Mouse (Mus musculus) hindbrain, postnatal 0 days (tissue): ENCODE data around the gene Gtf2b. TPM values are rescaled to one million over a fixed set of nuclear protein-coding genes. Genes with fewer than 3 reads are reported as not detected.

Experiments
- ATAC-seq: fragments of 200-750 bp; cut with Nextera tagmentation; 2 replicates; pipeline ENCODE4 v1.8.0; 2017; ENCODE audit warnings: mild to moderate bottlenecking, moderate TSS enrichment, moderate library complexity
- DNase-seq: peaks from one replicate; pipeline ENCODE4 v3.0.0-alpha.2; 2015; ENCODE audit warnings: low spot score
- H3K27ac ChIP-seq: fragments of 300-500 bp; sonication (generic); 2 replicates; pipeline ENCODE4 v1.5.1; 2014; ENCODE audit warnings: mild to moderate bottlenecking
- H3K27me3 ChIP-seq: fragments of 300-500 bp; sonication (generic); 2 replicates; pipeline ENCODE4 v1.6.1; 2014; ENCODE audit warnings: low read length, mixed read lengths; ENCODE audit not compliant: insufficient read depth
- H3K36me3 ChIP-seq: fragments of 300-500 bp; sonication (generic); 2 replicates; pipeline ENCODE4 v1.6.1; 2014; ENCODE audit warnings: low read length, mixed read lengths; ENCODE audit not compliant: insufficient read depth
- H3K4me1 ChIP-seq: fragments of 300-500 bp; sonication (generic); 2 replicates; pipeline ENCODE4 v1.6.1; 2014; ENCODE audit warnings: antibody characterized with exemption, low read length, mixed read lengths; ENCODE audit not compliant: insufficient read depth
- H3K4me2 ChIP-seq: fragments of 300-500 bp; sonication (generic); 2 replicates; pipeline ENCODE4 v1.6.1; 2014; ENCODE audit warnings: low read depth, mild to moderate bottlenecking, low read length, moderate library complexity, mixed read lengths
- H3K4me3 ChIP-seq: fragments of 300-500 bp; sonication (generic); 2 replicates; pipeline ENCODE4 v1.5.1; 2014; ENCODE audit warnings: low read length
- H3K9ac ChIP-seq: fragments of 300-500 bp; sonication (generic); replicated peaks from 2 replicates; pipeline ENCODE4 v1.6.1; 2014; ENCODE audit warnings: mild to moderate bottlenecking, low read length, moderate library complexity, mixed read lengths
- H3K9me3 ChIP-seq: fragments of 300-500 bp; sonication (generic); 2 replicates; pipeline ENCODE4 v1.6.1; 2016; ENCODE audit warnings: low read length, mixed read lengths
- CTCF ChIP-seq: IDR thresholded peaks from 2 replicates; pipeline ENCODE4 v1.5.1; 2016; ENCODE audit warnings: antibody characterized with exemption, control low read depth, low read depth
- WGBS: fragments of 180-500 bp; shearing (Covaris S2); extraction: QIAGEN DNeasy Blood & Tissue Kit; methylation state at CpG from one replicate; pipeline ENCODE4 v1.1.7; 2014; 5-methylcytosine and 5-hydroxymethylcytosine counted together
- polyA plus RNA-seq: library from polyadenylated mRNA; unstranded; fragments of >200 nt; fragmentation: Nextera tagmentation; extraction: Ambion mirVana; gene quantifications from 2 replicates; pipeline ENCODE4 v1.2.1, GENCODE M21; 2015
- total RNA-seq: library from RNA; depleted of rRNA; stranded (reverse); fragments of >200 nt; gene quantifications from 2 replicates; pipeline ENCODE4 v1.2.3, GENCODE M21; 2014; rRNA removed

Gtf2b gene
- total and polyA plus RNA-seq, 2 experiments from 2014 or later: 31.0 to 57.5 TPM

- no peak overlapping the region for H3K27ac ChIP-seq
- no peak for ATAC-seq
- H3K9me3 ChIP-seq: no peaks in the 10 kb centered on the region
- no peak for DNase-seq
- no peaks in the 10 kb centered on the region for H3K27me3 ChIP-seq
- TF ChIP-seq CTCF: no peak
- H3K4me1 ChIP-seq: no peaks in the 10 kb centered on the region
- no peak overlapping the region for H3K4me3 ChIP-seq
- H3K9ac ChIP-seq: no peak overlapping the region
- WGBS: 89% methylated on average over 3 of the region's 3 CpGs
- H3K36me3 ChIP-seq: peaks cover 21% of the 10 kb centered on the region
- H3K4me2 ChIP-seq: no peak overlapping the region
These were observed 46.7 kb downstream of the Gtf2b start for GRCm38 (mm10) chr3:142811582-142811981.

- WGBS: 90% methylated on average over 3 of the region's 3 CpGs
- Histone ChIP-seq H3K4me2 (no peak overlapping the region), H3K4me1 (no peaks in the 10 kb centered on the region), H3K9ac (no peak overlapping the region), H3K27ac (no peak overlapping the region), H3K9me3 (no peaks in the 10 kb centered on the region), H3K27me3 (no peaks in the 10 kb centered on the region), H3K4me3 (no peak overlapping the region), H3K36me3 (peaks cover 10% of the 10 kb centered on the region; the same call in 1 of the 2 replicates)
- no peak for TF ChIP-seq CTCF
- ATAC-seq: no peak
- DNase-seq: no peak
These were observed 52.7 kb downstream of the Gtf2b start for GRCm38 (mm10) chr3:142817506-142817905.

DNA sequence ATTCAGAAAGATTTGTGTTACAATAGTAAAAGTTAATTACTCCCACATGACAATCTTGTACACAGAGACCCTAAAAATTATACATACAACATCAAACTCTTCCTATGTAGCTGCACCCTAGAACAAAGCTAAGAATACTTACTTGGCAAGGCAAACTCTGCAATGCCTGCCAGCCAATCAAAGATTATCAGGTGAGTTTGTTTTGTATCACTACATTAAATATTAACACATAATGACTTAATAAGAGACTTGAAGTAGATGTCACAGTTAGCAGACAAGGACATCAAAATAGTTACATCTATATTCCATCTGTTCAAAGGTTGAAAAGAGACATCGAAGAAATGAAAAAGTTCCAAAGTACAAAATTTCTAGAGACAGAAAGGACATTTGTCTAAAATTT is 58.8 kb downstream of the Gtf2b start:
- H3K36me3 ChIP-seq: peaks cover 9% of the 10 kb centered on the region
- no peak overlapping the region for H3K27ac ChIP-seq
- TF ChIP-seq CTCF: no peak
- 93% methylated on average over 1 of the region's 1 CpGs for WGBS
- H3K27me3 ChIP-seq: no peaks in the 10 kb centered on the region
- no peak overlapping the region for H3K4me3 ChIP-seq
- H3K4me1 ChIP-seq: no peaks in the 10 kb centered on the region
- H3K9me3 ChIP-seq: no peaks in the 10 kb centered on the region
- H3K4me2 ChIP-seq: no peak overlapping the region
- no peak for ATAC-seq
- no peak overlapping the region for H3K9ac ChIP-seq
- DNase-seq: no peak

GRCm38 (mm10) chr3:142826449-142827146 is 61.8 kb downstream of the Gtf2b start:
- ATAC-seq (no peak), DNase-seq (no peak)
- H3K9me3 ChIP-seq: no peaks in the 10 kb centered on the region
- peaks cover 10% of the 10 kb centered on the region for H3K36me3 ChIP-seq
- 92% methylated on average over 4 of the region's 4 CpGs for WGBS
- H3K4me3 ChIP-seq: no peak overlapping the region
- no peak overlapping the region for H3K27ac ChIP-seq
- H3K9ac ChIP-seq: no peak overlapping the region
- no peaks in the 10 kb centered on the region for H3K27me3 ChIP-seq
- no peak overlapping the region for H3K4me2 ChIP-seq
- H3K4me1 ChIP-seq: no peaks in the 10 kb centered on the region
- no peak for TF ChIP-seq CTCF

GRCm38 (mm10) chr3:142832910-142833309 is 68.1 kb downstream of the Gtf2b start:
- H3K4me3 ChIP-seq: no peak overlapping the region
- no peaks in the 10 kb centered on the region for H3K9me3 ChIP-seq
- no peaks in the 10 kb centered on the region for H3K4me1 ChIP-seq
- 88% methylated on average over 3 of the region's 3 CpGs for WGBS
- DNase-seq (no peak), ATAC-seq (no peak)
- no peak overlapping the region for H3K9ac ChIP-seq
- TF ChIP-seq CTCF: no peak
- no peaks in the 10 kb centered on the region for H3K27me3 ChIP-seq
- H3K36me3 ChIP-seq: peaks cover 10% of the 10 kb centered on the region
- H3K27ac ChIP-seq: no peak overlapping the region
- H3K4me2 ChIP-seq: no peak overlapping the region

Other genes starting within 250 kb of the Gtf2b start
- 1.9 and 2.8 TPM in 2 replicates for gene Gbp7, start 234.7 kb upstream of the Gtf2b start, total RNA-seq
- 3.5 and 3.8 TPM in 2 replicates for gene Gbp7, start 234.7 kb upstream of the Gtf2b start, polyA plus RNA-seq
- gene Gbp3, start 205.0 kb upstream of the Gtf2b start, total RNA-seq: 2.6 and 2.7 TPM in 2 replicates
- gene Gbp3, start 205.0 kb upstream of the Gtf2b start, polyA plus RNA-seq: 2.4 and 3.9 TPM in 2 replicates
- 0.31 TPM in 1 of 2 replicates, not detected in the other for gene Gbp2b, start 170.2 kb upstream of the Gtf2b start, total RNA-seq
- 0.18 and 0.24 TPM in 2 replicates for gene Gbp2b, start 170.2 kb upstream of the Gtf2b start, polyA plus RNA-seq
- 1.0 and 2.7 TPM in 2 replicates for gene Gbp2, start 144.4 kb upstream of the Gtf2b start, total RNA-seq
- gene Gbp2, start 144.4 kb upstream of the Gtf2b start, polyA plus RNA-seq: 1.3 TPM in 2 replicates
- gene Kyat3, start 64.0 kb upstream of the Gtf2b start, total RNA-seq: 2.7 and 8.2 TPM in 2 replicates
- gene Kyat3, start 64.0 kb upstream of the Gtf2b start, polyA plus RNA-seq: 8.3 and 9.8 TPM in 2 replicates
- 13.9 and 23.6 TPM in 2 replicates for gene Pkn2, start 117.0 kb downstream of the Gtf2b start, total RNA-seq
- gene Pkn2, start 117.0 kb downstream of the Gtf2b start, polyA plus RNA-seq: 25.3 and 26.2 TPM in 2 replicates